Mouse (Mus musculus) Patski (cell line): ENCODE results near the gene Wdr20. TPM values are rescaled to one million over a fixed set of nuclear protein-coding genes. Genes with fewer than 3 reads are reported as not detected.

ENCODE experiments used
- ATAC-seq: fragments of 100-300 bp; one replicate; pipeline ENCODE4 v1.8.0; 2021
- CTCF ChIA-PET: fragments of 350-600 bp; sonication (Branson Sonifier 250); formaldehyde crosslinking; loops from one replicate; lab custom pipeline; 2022; ENCODE audit warnings: inconsistent platforms; lab: Charles Lee
- POLR2A ChIA-PET: fragments of 350-600 bp; sonication (Branson Sonifier 250); formaldehyde crosslinking; loops from one replicate; lab custom pipeline; 2022; ENCODE audit warnings: antibody characterized with exemption, inconsistent platforms; lab: Charles Lee
- DNase-seq: peaks from one replicate; pipeline ENCODE4 v3.0.0-alpha.2; 2011; ENCODE audit warnings: low read depth, low spot score
- H3K27me3 ChIP-seq: fragments of 371-371 bp; one replicate; pipeline ENCODE4 v1.5.1; 2021
- CTCF ChIP-seq: fragments of 100-300 bp; IDR thresholded peaks from one replicate; pipeline ENCODE4 v1.5.1; 2021
- in situ Hi-C: fragments of 300-500 bp; cut with MboI; formaldehyde crosslinking; loops from 3 replicates; pipeline ENCODE4 v1.11.1; 2018; ENCODE audit warnings: low pct_unique_long_range_greater_than_20kb, mixed read lengths
- polyA plus RNA-seq: library from polyadenylated mRNA; unstranded; gene quantifications from one replicate; pipeline ENCODE4 v1.2.3, GENCODE M21; 2021

Wdr20 gene
- polyA plus RNA-seq, 1 experiment from 2014 or later: 30.2 TPM

DNA sequence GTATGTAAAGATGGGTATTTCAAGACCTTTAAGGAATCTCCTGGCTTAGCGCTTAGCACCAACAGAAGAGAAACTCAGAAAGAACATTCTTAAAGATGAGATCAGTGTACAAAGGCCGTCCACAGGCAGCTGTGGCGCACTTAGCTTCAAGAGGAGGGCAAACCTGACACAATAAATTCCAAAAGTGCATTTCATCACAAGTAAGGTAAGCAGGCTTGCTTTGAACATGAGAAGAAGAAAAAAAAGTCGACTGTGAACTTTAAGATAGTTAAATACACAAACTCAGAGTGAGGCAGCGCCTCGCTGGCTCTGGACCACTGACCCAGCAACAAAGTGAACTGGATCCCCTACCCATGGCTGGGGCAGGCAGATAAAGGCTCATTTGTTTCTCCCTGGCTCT, 99.0 kb downstream of the Wdr20 start:
- TF ChIP-seq CTCF: no peak
- ChIA-PET CTCF (no interaction called here), POLR2A (no interaction called here)
- ATAC-seq (no peak), DNase-seq (no peak)
- in situ Hi-C loops: no loop called here
- no peaks in the 10 kb centered on the region for H3K27me3 ChIP-seq

DNA sequence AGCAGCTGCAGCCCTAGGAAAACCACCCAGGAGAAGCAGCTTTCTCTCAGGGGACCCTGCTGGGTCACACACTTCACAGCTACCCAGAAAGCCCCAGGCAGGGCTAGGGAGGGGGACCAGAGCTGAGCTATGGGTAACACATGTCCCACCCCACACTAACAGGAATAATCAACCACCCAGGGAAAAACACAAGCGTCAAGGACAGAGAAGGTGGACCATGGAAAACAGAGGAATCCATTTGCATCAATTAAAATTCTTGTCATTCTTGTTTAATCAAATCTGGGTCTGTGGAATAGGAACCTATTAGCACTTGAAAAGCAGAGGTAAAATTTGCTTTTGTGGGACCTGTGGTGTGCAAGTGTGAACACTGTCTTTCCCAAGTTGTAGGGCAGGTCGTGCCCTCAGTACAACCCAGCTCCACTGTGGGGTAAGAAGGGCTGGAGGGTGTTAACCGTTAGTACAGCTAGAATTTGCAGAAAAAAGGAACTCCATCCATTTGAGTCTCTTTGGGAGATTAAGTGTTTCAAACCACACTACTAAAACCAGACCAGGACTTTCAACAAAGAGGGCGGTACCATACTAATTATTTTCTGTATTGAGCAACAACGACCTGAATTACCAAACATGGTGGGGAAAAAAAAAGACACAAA, 99.6 kb downstream of the Wdr20 start:
- ATAC-seq (peak; percentile 22), DNase-seq (no peak)
- H3K27me3 ChIP-seq: no peaks in the 10 kb centered on the region
- TF ChIP-seq CTCF: no peak
- in situ Hi-C loops: no loop called here
- CTCF ChIA-PET: no interaction called here
- POLR2A ChIA-PET: no interaction called here

GRCm38 (mm10) chr12:110837850-110838249, 100.1 kb downstream of the Wdr20 start:
- in situ Hi-C loops: no loop called here
- TF ChIP-seq CTCF: no peak
- ATAC-seq: no peak

DNA sequence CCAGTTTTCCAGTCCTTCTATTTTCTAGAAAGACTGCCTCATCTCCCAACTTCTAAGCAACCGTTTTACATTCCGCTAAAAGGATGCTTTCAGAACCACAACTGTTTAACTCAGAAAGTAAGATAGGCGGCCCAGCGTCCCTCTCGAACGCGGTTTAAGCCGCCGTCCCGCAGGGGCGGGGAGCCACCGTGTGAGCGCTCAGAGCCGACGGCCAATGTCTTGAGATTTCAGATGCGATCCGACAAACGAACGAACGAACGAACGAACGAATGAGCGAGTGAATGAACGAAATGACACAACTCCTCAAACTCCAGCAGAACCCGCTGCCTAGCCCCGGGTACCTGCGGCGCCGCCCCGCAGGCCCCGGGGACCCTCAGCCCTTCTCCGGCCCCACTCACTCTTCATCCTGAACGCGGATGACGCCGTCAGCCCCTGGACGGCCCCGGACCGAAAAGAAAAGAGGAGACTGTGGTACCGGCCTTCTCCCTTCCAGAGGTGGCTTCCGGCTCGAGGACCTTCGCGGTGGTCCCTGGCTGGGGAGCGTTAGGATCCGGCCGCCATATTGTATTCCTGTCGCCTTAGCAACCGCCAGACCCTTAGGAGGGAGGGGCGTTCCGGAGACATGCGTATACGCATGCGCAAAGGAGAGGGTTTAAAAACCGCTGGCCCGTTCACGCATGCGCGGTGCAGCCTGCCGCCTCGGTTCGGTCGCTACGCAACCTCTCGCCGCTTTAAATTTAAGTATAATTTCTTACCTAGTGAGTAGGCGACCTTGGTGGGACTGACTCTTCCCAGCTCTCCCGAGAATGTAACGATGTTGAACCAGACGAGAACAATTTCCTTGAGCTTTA, 102.8 kb downstream of the Wdr20 start, which contains the start of gene Mok:
Gene Mok, minus strand, starts transcription at position 592 of the 851 bp plus-strand sequence.
- in situ Hi-C loops: loop anchor here (5.0 to 10.0 kb wide), 5 partner anchors 106 to 423 kb away; partner anchors contain the start of genes 1700001K19Rik, Ppp2r5c and Wdr20
- peak; percentile 24 for ATAC-seq

More at GRCm38 (mm10) chr12:110837850-110838249, 100.1 kb downstream of the Wdr20 start:
- ChIA-PET CTCF (interaction anchor here (1.3 kb wide), 1 partner anchor 41 kb away, joined by 4 read pairs; no protein-coding TSS in a partner anchor), POLR2A (interaction anchor here (0.6 to 0.7 kb wide), 5 partner anchors 29 to 372 kb away, joined by 3 to 7 read pairs (median 4); no protein-coding TSS in a partner anchor)
- DNase-seq: no peak
- H3K27me3 ChIP-seq: no peaks in the 10 kb centered on the region

GRCm38 (mm10) chr12:110841731-110842493, 104.2 kb downstream of the Wdr20 start:
- DNase-seq (no peak), ATAC-seq (no peak)
- CTCF ChIA-PET: interaction anchor here (1.3 to 1.9 kb wide), 3 partner anchors 104 to 245 kb away, joined by 3 to 6 read pairs (median 4); partner anchors contain the start of genes Hsp90aa1 and Wdr20
- in situ Hi-C loops: loop anchor here (5.0 to 10.0 kb wide), 5 partner anchors 107 to 425 kb away; partner anchors contain the start of genes 1700001K19Rik, Ppp2r5c and Wdr20
- H3K27me3 ChIP-seq: no peaks in the 10 kb centered on the region
- no peak for TF ChIP-seq CTCF
- POLR2A ChIA-PET: no interaction called here

More for the DNA sequence above, 102.8 kb downstream of the Wdr20 start, which contains the start of gene Mok:
- POLR2A ChIA-PET: no interaction called here
- CTCF ChIA-PET: interaction anchor here (1.3 kb wide), 1 partner anchor 103 kb away, joined by 3 read pairs; the partner anchor contains the start of gene Wdr20
- no peak for TF ChIP-seq CTCF
- DNase-seq: peak; percentile 62
- no peaks in the 10 kb centered on the region for H3K27me3 ChIP-seq

DNA sequence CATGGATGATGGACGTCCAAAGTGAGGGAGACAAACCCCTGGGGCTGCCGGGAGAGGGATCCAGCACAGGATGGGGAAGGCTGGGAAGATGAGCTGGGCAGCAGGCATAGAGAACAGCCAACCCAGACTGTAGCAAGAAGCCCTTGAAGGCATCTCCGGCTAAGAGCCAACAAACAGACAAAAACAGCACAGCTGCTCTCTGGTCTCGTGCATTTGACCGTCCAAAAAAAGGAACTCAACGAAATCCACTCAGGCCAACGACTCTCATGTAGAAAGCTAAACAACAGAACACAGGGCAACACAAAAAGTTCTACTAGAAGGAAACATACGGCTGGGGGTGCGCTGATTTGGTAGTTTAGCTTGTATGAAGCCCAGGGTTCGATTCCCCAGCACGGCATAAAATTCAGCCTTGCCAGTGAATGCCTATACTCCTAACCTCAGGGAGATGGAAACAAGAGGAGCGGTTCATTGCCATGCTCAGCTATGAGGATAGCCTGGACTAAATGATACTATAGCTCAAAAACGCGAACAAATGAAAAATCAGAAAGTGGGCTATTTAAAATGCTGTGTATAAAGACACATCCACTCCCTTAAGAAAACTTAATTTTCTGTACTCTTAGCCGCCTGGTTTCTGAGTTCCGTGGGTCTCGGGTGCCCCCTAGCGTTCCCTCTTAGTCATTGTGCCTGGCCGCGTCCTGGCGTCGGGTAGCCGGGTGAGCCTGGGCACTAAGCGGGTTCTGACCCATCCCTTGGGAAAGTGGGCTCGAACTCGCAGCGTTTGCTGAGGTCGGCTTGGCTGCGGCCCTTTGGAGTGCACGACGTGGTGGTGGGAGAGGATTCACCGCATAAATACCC, 105.7 kb downstream of the Wdr20 start:
- H3K27me3 ChIP-seq: no peaks in the 10 kb centered on the region
- no peak for TF ChIP-seq CTCF
- DNase-seq (no peak), ATAC-seq (peak; percentile 22)
- ChIA-PET CTCF (interaction anchor here (0.6 to 1.9 kb wide), 10 partner anchors 10 to 389 kb away, joined by 3 to 6 read pairs (median 4); partner anchors contain the start of genes Hsp90aa1 and Wdr20), POLR2A (no interaction called here)
- in situ Hi-C loops: loop anchor here (5.0 to 10.0 kb wide), 5 partner anchors 109 to 426 kb away; partner anchors contain the start of genes 1700001K19Rik, Ppp2r5c and Wdr20

- ATAC-seq (peak; percentile 9), DNase-seq (no peak)
- H3K27me3 ChIP-seq: no peaks in the 10 kb centered on the region
- ChIA-PET POLR2A (interaction anchor here (0.6 to 1.2 kb wide), 2 partner anchors 35 to 108 kb away, joined by 3 to 5 read pairs; no protein-coding TSS in a partner anchor), CTCF (interaction anchor here (1.0 kb wide), 1 partner anchor 142 kb away, joined by 4 read pairs; the partner anchor contains the start of gene Hsp90aa1)
- no peak for TF ChIP-seq CTCF
- in situ Hi-C loops: loop anchor here (5.0 to 10.0 kb wide), 5 partner anchors 110 to 427 kb away; partner anchors contain the start of genes 1700001K19Rik, Ppp2r5c and Wdr20
These were observed 106.7 kb downstream of the Wdr20 start for GRCm38 (mm10) chr12:110844227-110845130.
